Mouse (Mus musculus): ENCODE measurements around the gene Emc4. TPM values are rescaled to one million over a fixed set of nuclear protein-coding genes. Genes with fewer than 3 reads are reported as not detected.

The Emc4 gene
- polyA plus RNA-seq, 1 experiment = 28.6 TPM

DNA sequence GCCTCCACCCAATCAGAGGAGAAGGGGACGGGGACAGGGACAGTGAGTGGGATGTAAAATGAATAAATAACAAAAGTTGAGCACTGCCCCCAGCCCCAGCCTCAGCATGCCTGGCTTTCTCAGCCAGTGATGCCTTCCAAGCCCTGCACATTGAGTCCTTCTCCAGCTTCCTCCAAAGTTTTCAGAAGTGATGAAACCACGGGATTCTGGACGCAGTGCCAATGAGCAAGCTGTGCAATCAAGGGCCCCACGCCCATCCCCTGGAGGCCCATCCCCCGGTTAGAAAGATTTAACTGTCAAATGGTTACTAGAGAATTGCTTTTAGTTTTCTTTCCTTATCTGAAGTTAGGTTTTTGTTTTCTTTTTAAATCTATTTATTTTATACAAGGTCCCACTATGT, 2.1 kb upstream of the Emc4 start:
- DNase-seq (ENCODE audit: low read depth in 1 of 2, low spot score in 2 of 2) = no peak
- TF ChIP-seq CTCF (IDR thresholded peaks at IDR 0.05; ENCODE audit: extremely low read depth, insufficient read depth, insufficient read length, insufficient replicate concordance) (no peak), POLR2A (IDR thresholded peaks at IDR 0.05; ENCODE audit: low read depth, low read length) (no peak)
- WGBS = 78% methylated on average over 5 of the region's 5 CpGs
- Histone ChIP-seq H3K27ac (ENCODE audit: insufficient read depth, low read length) (no peak overlapping the region), H3K4me3 (ENCODE audit: extremely low read depth, insufficient read depth, insufficient read length) (no peak overlapping the region), H3K4me1 (ENCODE audit: control insufficient read depth, insufficient read depth, insufficient read length) (peaks cover 2% of the 10 kb centered on the region; the same call in 1 of the 2 replicates), H3K27me3 (ENCODE audit: control insufficient read depth, insufficient read depth, low read length) (no peaks in the 10 kb centered on the region), H3K36me3 (ENCODE audit: control insufficient read depth, insufficient read depth, low read length) (peaks cover 1% of the 10 kb centered on the region; the same call in 1 of the 2 replicates)

DNA sequence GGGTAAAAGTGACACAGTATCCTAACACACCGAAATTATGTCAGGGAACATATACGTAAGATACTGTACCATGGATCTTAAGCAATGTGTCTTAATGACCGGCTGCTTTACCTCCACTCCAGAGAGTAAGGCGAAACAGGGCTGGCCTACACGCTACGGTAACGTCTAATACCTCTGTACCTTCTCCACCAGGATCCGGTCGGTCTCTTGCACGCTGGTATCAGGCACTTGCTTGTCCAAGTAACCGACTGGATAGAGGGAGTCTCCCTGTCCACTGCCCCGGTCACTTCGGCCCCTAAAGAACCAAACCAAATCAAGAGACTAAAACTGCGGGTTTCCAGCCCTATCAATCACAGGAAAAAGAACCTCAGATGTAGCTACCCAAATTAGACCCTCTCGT, 605 bp downstream of the Emc4 start:
- Histone ChIP-seq H3K27me3 (ENCODE audit: control insufficient read depth, insufficient read depth, low read length) (no peaks in the 10 kb centered on the region), H3K27ac (ENCODE audit: insufficient read depth, low read length) (no peak overlapping the region), H3K4me3 (ENCODE audit: extremely low read depth, insufficient read depth, insufficient read length) (peak overlapping the region; percentile 92), H3K36me3 (ENCODE audit: control insufficient read depth, insufficient read depth, low read length) (peaks cover 13% of the 10 kb centered on the region), H3K4me1 (ENCODE audit: control insufficient read depth, insufficient read depth, insufficient read length) (peaks cover 2% of the 10 kb centered on the region; the same call in 1 of the 2 replicates)
- WGBS = 12% methylated on average over 15 of the region's 15 CpGs
- no peak for DNase-seq (ENCODE audit: low read depth in 1 of 2, low spot score in 2 of 2)
- TF ChIP-seq POLR2A (IDR thresholded peaks at IDR 0.05; ENCODE audit: low read depth, low read length) (no peak), CTCF (IDR thresholded peaks at IDR 0.05; ENCODE audit: extremely low read depth, insufficient read depth, insufficient read length, insufficient replicate concordance) (no peak)

DNA sequence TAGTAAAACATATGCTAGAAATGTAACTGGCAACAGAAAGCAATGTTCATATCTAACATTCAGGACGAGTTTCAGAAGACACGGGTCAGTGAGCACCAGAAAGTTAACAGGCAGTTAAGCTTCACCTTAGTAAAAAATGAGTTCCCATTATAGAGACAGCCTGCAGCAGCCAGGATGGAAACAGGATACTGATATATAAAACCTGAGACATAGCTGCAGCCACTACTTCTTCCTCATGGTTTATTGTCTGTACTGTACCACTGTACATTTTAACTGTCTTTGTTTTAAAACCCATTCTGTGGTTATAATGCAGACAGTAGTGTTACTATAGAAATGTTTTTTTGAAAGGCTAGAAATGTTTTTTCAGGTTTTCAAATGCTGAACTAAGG, 7.1 kb downstream of the Emc4 start:
- DNase-seq (ENCODE audit: low read depth in 1 of 2, low spot score in 2 of 2) = no peak
- no peak overlapping the region for H3K27ac ChIP-seq (ENCODE audit: insufficient read depth, low read length)
- H3K4me3 ChIP-seq (ENCODE audit: extremely low read depth, insufficient read depth, insufficient read length) = no peak overlapping the region
- TF ChIP-seq CTCF (IDR thresholded peaks at IDR 0.05; ENCODE audit: extremely low read depth, insufficient read depth, insufficient read length, insufficient replicate concordance) = no peak
- TF ChIP-seq POLR2A (IDR thresholded peaks at IDR 0.05; ENCODE audit: low read depth, low read length) = no peak
- no peaks in the 10 kb centered on the region for H3K27me3 ChIP-seq (ENCODE audit: control insufficient read depth, insufficient read depth, low read length)
- H3K36me3 ChIP-seq (ENCODE audit: control insufficient read depth, insufficient read depth, low read length) = peaks cover 55% of the 10 kb centered on the region
- no peaks in the 10 kb centered on the region for H3K4me1 ChIP-seq (ENCODE audit: control insufficient read depth, insufficient read depth, insufficient read length)
- WGBS = 86% methylated on average over 2 of the region's 2 CpGs

DNA sequence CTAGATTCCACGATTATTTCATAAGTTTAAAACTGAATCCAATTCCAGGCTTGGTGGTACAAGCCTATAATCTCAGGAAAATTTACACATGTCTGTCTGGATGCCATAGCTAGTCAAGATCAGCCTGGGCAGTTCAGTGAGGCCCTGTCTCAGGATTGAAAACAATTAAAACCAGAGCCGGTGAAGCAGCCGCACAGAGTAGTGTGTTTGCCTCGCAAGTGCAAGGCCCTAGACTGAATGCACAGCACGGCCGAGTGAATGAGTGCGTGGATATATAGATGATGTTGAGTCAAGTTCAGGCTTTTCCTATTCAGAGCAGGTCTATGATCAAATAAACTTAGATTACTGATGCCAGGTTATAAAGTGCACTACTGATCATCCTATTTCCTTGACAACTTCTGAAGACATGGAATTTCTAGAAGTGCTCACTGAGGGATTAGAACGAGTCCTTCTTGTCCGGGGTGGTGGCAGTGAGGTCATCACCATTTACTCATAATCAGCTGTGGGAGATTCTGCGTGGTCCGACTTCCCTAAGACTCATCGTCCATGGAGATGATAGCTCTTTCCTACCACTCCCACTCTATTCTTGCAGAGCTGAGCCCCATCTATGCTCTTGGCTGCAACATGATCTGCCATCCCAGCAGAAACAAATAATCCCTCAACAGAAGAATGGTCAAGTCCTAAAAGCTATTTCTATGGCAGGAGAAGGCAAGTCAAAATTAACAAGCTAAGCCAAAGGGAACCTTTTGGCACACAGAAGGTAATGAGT, 7.6 kb downstream of the Emc4 start:
- no peak for DNase-seq (ENCODE audit: low read depth in 1 of 2, low spot score in 2 of 2)
- H3K36me3 ChIP-seq (ENCODE audit: control insufficient read depth, insufficient read depth, low read length) = peaks cover 56% of the 10 kb centered on the region
- TF ChIP-seq POLR2A (IDR thresholded peaks at IDR 0.05; ENCODE audit: low read depth, low read length) = no peak
- no peak for TF ChIP-seq CTCF (IDR thresholded peaks at IDR 0.05; ENCODE audit: extremely low read depth, insufficient read depth, insufficient read length, insufficient replicate concordance)
- no peaks in the 10 kb centered on the region for H3K4me1 ChIP-seq (ENCODE audit: control insufficient read depth, insufficient read depth, insufficient read length)
- no peak overlapping the region for H3K27ac ChIP-seq (ENCODE audit: insufficient read depth, low read length)
- H3K4me3 ChIP-seq (ENCODE audit: extremely low read depth, insufficient read depth, insufficient read length) = no peak overlapping the region
- WGBS = 95% methylated on average over 12 of the region's 12 CpGs
- no peaks in the 10 kb centered on the region for H3K27me3 ChIP-seq (ENCODE audit: control insufficient read depth, insufficient read depth, low read length)

DNA sequence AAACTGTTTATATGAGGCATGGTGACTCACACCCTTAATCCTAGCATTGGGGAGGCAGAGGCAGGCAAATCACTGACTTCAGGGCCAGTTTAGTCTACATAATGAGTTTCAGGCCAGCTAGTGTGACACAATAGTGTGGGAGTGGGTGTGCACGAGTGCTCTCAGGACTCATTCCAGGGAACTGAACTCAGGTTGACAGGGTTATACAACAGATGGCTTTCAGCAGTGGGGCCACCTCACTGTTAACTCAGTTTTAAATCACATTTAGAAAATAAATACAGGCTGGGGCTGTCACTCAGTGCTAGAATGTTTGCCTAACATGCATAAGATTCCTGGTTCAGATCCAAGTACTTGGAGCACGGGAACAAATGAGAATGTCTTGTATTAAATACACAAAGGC, 8.2 kb downstream of the Emc4 start:
- Histone ChIP-seq H3K4me3 (ENCODE audit: extremely low read depth, insufficient read depth, insufficient read length) (no peak overlapping the region), H3K27ac (ENCODE audit: insufficient read depth, low read length) (no peak overlapping the region), H3K36me3 (ENCODE audit: control insufficient read depth, insufficient read depth, low read length) (peaks cover 60% of the 10 kb centered on the region), H3K27me3 (ENCODE audit: control insufficient read depth, insufficient read depth, low read length) (no peaks in the 10 kb centered on the region), H3K4me1 (ENCODE audit: control insufficient read depth, insufficient read depth, insufficient read length) (no peaks in the 10 kb centered on the region)
- DNase-seq (ENCODE audit: low read depth in 1 of 2, low spot score in 2 of 2) = no peak
- 86% methylated on average over 2 of the region's 2 CpGs for WGBS
- no peak for TF ChIP-seq POLR2A (IDR thresholded peaks at IDR 0.05; ENCODE audit: low read depth, low read length)

DNA sequence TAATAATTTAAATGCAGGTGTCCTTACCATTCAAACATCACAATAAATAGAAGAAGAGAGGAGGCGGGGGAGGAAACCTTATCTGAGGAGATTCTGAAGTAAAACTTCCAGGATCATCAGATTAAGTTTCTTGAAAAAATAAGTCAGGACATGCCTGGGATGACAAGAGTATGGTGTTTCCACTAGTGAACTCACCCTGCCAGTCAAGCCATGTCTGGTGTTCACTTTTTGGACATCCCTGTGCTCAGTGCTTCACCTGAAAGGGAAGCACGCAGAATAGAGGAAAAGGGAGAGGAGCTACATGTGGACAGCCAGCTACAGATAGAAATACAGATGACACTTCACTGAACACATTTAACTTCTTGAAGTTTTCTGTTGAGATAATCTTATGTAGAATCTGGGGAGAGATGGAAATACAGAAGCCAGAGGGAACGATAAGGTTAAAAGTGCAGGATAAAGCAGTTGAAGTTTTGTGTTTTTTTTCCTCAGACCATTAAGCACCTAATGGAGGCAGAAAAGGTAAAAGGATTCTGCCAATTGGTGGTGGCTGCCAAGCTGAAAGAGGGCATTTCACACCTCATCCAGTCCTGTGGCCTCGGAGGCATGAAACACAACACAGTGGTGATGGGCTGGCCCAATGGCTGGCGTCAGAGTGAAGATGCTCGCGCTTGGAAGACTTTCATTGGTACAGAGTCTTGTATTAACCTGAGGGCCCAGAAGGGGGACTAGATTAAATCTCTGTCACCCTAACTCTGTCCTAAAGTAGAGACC, 14.0 kb downstream of the Emc4 start:
- Histone ChIP-seq H3K4me3 (ENCODE audit: extremely low read depth, insufficient read depth, insufficient read length) (no peak overlapping the region), H3K27ac (ENCODE audit: insufficient read depth, low read length) (no peak overlapping the region), H3K27me3 (ENCODE audit: control insufficient read depth, insufficient read depth, low read length) (no peaks in the 10 kb centered on the region), H3K36me3 (ENCODE audit: control insufficient read depth, insufficient read depth, low read length) (peaks cover 54% of the 10 kb centered on the region), H3K4me1 (ENCODE audit: control insufficient read depth, insufficient read depth, insufficient read length) (no peaks in the 10 kb centered on the region)
- no peak for DNase-seq (ENCODE audit: low read depth in 1 of 2, low spot score in 2 of 2)
- 95% methylated on average over 7 of the region's 7 CpGs for WGBS
- TF ChIP-seq CTCF (IDR thresholded peaks at IDR 0.05; ENCODE audit: extremely low read depth, insufficient read depth, insufficient read length, insufficient replicate concordance) (no peak), POLR2A (IDR thresholded peaks at IDR 0.05; ENCODE audit: low read depth, low read length) (no peak)

DNA sequence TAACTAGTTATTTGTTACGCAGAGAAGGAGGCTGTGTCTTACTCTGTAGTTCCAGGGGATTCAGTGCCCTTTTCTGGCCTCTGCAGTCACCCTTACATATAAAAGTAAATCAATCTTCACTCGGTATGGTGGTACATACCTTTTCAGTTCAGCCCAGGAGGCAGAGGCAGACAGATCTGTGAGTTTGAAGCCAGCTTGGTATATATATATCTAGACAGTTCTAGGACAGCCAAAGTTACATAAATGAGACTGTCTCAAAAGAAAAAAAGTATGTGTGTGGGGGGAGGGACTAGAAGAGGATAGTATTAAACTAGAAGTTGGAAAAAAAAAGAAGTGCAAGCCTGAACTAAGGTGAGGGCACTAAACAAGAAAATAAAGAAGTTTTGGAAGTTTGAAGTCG, 19.6 kb downstream of the Emc4 start:
- H3K27ac ChIP-seq (ENCODE audit: insufficient read depth, low read length) = no peak overlapping the region
- H3K36me3 ChIP-seq (ENCODE audit: control insufficient read depth, insufficient read depth, low read length) = peaks cover 40% of the 10 kb centered on the region
- 91% methylated on average over 3 of the region's 3 CpGs for WGBS
- DNase-seq (ENCODE audit: low read depth in 1 of 2, low spot score in 2 of 2) = no peak
- no peak overlapping the region for H3K4me3 ChIP-seq (ENCODE audit: extremely low read depth, insufficient read depth, insufficient read length)
- no peak for TF ChIP-seq POLR2A (IDR thresholded peaks at IDR 0.05; ENCODE audit: low read depth, low read length)
- no peak for TF ChIP-seq CTCF (IDR thresholded peaks at IDR 0.05; ENCODE audit: extremely low read depth, insufficient read depth, insufficient read length, insufficient replicate concordance)
- H3K27me3 ChIP-seq (ENCODE audit: control insufficient read depth, insufficient read depth, low read length) = no peaks in the 10 kb centered on the region
- no peaks in the 10 kb centered on the region for H3K4me1 ChIP-seq (ENCODE audit: control insufficient read depth, insufficient read depth, insufficient read length)

All from spleen, adult 2 months (tissue).